Mouse (Mus musculus): ENCODE data around the gene Zfp148. TPM values are rescaled to one million over a fixed set of nuclear protein-coding genes. Genes with fewer than 3 reads are reported as not detected.

Zfp148 gene
- total and polyA plus RNA-seq, 3 experiments: 15.6 to 22.2 (median 19.2) TPM

DNA sequence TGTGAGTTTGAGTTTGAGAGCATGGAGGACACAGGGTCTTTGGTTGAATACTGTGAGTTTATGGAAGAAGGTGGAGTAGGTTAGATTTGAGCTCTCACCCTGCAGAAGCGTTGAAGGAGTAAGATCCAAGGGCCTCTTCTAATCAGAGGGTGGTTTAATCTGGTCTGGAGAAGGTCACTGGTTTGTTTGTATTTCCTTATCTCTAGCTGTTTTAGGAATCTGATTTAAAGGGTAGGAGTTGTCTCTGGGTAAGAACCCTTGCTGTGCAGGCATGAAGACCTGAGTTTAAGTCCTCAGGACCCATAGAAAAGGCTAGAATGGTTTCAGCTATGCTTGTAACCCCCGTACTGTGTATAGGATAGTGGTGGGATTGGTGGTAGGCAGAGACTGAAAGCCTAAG is 6.4 kb downstream of the Zfp148 start:
- Histone ChIP-seq H3K79me2 (ENCODE audit: control insufficient read depth, insufficient read depth, low read length, poor library complexity) (peaks cover 75% of the 10 kb centered on the region), H3K4me3 (ENCODE audit: control insufficient read depth in 1 of 2, insufficient read depth in 1 of 2, low read depth in 2 of 2, low read length in 2 of 2) (no peak overlapping the region), H3K27ac (ENCODE audit: control insufficient read depth, low read depth, low read length) (no peak overlapping the region), H3K9me3 (replicated peaks; ENCODE audit: insufficient read depth, low read length) (no peaks in the 10 kb centered on the region), H3K27me3 (ENCODE audit: control insufficient read depth in 1 of 2, insufficient read depth in 2 of 2, low read length in 2 of 2) (no peaks in the 10 kb centered on the region), H3K4me1 (ENCODE audit: control insufficient read depth in 1 of 2, insufficient read depth in 2 of 2, low read length in 2 of 2) (peaks cover 2 to 13% of the 10 kb centered on the region in 2 experiments; a peak in 3 of 4 replicates), H3K9ac (ENCODE audit: control insufficient read depth, low read depth, low read length, poor library complexity, severe bottlenecking) (no peak overlapping the region), H3K36me3 (ENCODE audit: control insufficient read depth in 1 of 2, insufficient read depth in 2 of 2, low read length in 2 of 2) (peaks cover 2 to 22% of the 10 kb centered on the region in 2 experiments; a peak in 3 of 4 replicates)
- TF ChIP-seq ZMIZ1 (IDR thresholded peaks at IDR 0.05; ENCODE audit: low read depth, low read length): no peak
- TF ChIP-seq RCOR1 (IDR thresholded peaks at IDR 0.05; ENCODE audit: low read depth, low read length): peak; percentile 60; the same call in 1 of the 2 replicates
- no peak for DNase-seq (ENCODE audit: low read depth, low spot score)

DNA sequence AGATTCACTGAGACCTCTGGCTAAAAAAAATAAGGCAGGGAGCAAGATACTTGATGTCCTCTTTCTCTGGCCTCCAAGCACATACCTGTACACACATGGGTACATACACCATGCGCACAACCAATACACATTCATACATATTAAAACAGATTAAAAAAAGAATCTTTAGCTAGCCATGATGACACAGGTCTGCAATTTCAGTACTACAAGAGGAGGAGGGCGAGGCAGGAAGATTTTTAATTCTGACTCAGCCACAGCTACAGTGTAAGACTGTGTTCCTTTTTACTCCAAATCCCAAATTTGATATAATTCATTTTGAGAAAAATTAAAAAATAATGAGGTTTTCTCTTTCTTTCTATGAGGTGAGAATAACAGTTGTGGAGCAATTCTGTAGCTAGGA is 6.8 kb downstream of the Zfp148 start:
- Histone ChIP-seq H3K4me3 (ENCODE audit: control insufficient read depth in 1 of 2, insufficient read depth in 1 of 2, low read depth in 2 of 2, low read length in 2 of 2) (no peak overlapping the region), H3K9me3 (replicated peaks; ENCODE audit: insufficient read depth, low read length) (no peaks in the 10 kb centered on the region), H3K9ac (ENCODE audit: control insufficient read depth, low read depth, low read length, poor library complexity, severe bottlenecking) (no peak overlapping the region), H3K27me3 (ENCODE audit: control insufficient read depth in 1 of 2, insufficient read depth in 2 of 2, low read length in 2 of 2) (no peaks in the 10 kb centered on the region), H3K27ac (ENCODE audit: control insufficient read depth, low read depth, low read length) (no peak overlapping the region), H3K4me1 (ENCODE audit: control insufficient read depth in 1 of 2, insufficient read depth in 2 of 2, low read length in 2 of 2) (peaks cover 2 to 13% of the 10 kb centered on the region in 2 experiments; a peak in 3 of 4 replicates), H3K36me3 (ENCODE audit: control insufficient read depth in 1 of 2, insufficient read depth in 2 of 2, low read length in 2 of 2) (peaks cover 2 to 22% of the 10 kb centered on the region in 2 experiments; a peak in 3 of 4 replicates), H3K79me2 (ENCODE audit: control insufficient read depth, insufficient read depth, low read length, poor library complexity) (peaks cover 72% of the 10 kb centered on the region)
- no peak for DNase-seq (ENCODE audit: low read depth, low spot score)
- TF ChIP-seq BHLHE40 (IDR thresholded peaks at IDR 0.05; ENCODE audit: borderline replicate concordance, low read depth, low read length) (no peak), EP300 (IDR thresholded peaks at IDR 0.05; ENCODE audit: low read depth in 1 of 2, low read length in 2 of 2) (no peak), ZNF384 (IDR thresholded peaks at IDR 0.05; ENCODE audit: low read depth, low read length) (no peak), MYB (IDR thresholded peaks at IDR 0.05; ENCODE audit: low read depth, low read length) (no peak), JUND (IDR thresholded peaks at IDR 0.05; ENCODE audit: low read depth, low read length) (no peak), POLR2AphosphoS2 (IDR thresholded peaks at IDR 0.05; ENCODE audit: low read length) (no peak), CHD1 (IDR thresholded peaks at IDR 0.05; ENCODE audit: low read depth, low read length) (no peak), MYC (IDR thresholded peaks at IDR 0.05; ENCODE audit: low read depth, low read length) (no peak), GATA1 (IDR thresholded peaks at IDR 0.05; ENCODE audit: low read depth, low read length) (no peak), POLR2A (IDR thresholded peaks at IDR 0.05; ENCODE audit: control insufficient read depth in 1 of 2, insufficient read depth in 1 of 2, low read depth in 1 of 2, low read length in 2 of 2, poor library complexity in 1 of 2) (no peak), NELFE (IDR thresholded peaks at IDR 0.05; ENCODE audit: low read depth, low read length) (no peak), TBP (IDR thresholded peaks at IDR 0.05; ENCODE audit: low read depth, low read length) (no peak), USF1 (IDR thresholded peaks at IDR 0.05; ENCODE audit: low read depth, low read length) (no peak), GABPA (IDR thresholded peaks at IDR 0.05; ENCODE audit: low read depth, low read length) (no peak), SMC3 (IDR thresholded peaks at IDR 0.05; ENCODE audit: low read depth, low read length) (no peak), MXI1 (IDR thresholded peaks at IDR 0.05; ENCODE audit: low read depth, low read length) (no peak), ETS1 (IDR thresholded peaks at IDR 0.05; ENCODE audit: low read depth, low read length) (no peak)

Measured in MEL (cell line).